Mouse (Mus musculus) layer of hippocampus, adult 11-12 months (tissue): Measurements from ENCODE around the gene Adamts17.
A peak's percentile ranks its signal among the peaks of the same experiment; 100 is the strongest.

ENCODE experiments used
- DNase-seq: peaks from one replicate; pipeline ENCODE4 v3.0.0; 2022; ENCODE audit warnings: low spot score

The Adamts17 gene

DNA sequence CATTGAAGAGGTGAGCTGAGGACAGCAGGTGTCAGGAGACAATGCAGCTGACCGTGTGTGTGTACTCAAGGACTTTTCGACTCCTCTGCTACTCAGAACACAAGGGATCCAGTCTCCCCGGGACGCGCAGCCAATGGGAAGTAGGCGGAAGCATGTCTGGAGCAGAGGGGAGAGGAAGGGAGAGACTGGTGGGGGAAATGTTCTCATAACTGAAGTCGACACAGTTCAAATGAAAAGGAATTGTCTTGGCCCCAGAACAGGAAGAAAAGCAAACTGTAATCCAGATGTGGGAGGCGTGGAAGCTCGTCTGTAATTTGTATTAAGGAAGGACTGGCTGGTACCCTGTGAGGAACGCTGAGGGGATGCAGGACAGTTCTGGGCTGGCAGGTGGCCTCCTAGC is 135.3 kb downstream of the Adamts17 start:
- DNase-seq = no peak

DNA sequence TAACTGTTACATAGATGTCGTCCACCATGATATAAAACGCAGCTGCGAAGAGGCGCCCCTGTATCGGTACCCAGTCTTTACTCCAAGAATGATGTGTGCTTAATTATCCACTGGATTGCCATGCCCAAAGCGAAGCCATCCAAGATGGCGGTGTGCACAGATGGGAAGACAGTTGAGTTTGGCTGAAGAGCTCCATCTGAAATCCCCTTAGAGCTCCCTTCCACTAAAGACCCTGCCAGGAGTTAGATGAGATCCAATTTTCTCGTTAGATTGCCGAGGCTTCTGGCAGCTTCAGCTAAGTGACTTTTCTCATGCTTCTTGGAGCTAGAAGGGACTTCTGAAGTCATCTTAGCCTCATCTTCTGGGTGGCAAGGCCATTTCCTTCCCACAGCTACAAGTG is 136.8 kb downstream of the Adamts17 start:
- no peak for DNase-seq

DNA sequence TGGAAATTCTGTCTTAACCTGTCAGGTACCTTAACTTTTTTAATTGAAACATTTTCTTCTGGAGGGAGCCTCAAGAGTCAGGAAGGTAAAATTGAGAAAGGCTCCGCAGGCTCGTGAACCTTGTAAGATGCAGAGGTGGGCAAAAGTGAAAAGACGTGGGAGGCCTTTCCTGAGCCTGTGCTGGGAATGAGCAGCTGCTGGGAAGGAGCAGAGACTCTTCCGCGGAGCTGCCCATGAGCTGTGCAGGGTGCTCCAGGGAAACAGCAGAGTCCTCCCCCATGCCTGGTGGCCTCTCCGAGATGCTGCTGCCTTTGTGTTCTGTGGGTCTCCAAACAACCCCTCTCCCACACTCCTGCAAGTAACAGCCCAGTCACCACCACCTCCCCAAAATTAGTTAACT is 142.1 kb downstream of the Adamts17 start:
- DNase-seq = no peak

DNA sequence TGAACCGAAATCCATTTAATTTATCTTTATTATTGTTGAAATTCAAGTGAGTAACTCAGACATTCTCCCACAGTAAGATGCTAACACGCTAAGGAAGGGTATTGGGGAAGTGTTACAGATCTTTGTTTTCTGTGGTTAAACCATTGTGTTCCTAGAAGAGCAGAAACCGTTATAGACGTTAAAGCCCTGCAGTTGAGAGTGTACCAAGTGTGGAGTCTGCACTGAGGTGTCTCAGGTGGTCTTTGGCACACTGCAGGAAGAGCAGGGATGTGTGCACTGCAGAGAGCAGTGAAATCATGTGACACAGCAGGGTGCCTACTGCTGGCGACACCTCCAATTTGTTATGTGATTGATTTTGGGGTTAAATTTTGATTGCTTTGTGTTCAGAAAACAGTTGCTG is 142.5 kb downstream of the Adamts17 start:
- no peak for DNase-seq

DNA sequence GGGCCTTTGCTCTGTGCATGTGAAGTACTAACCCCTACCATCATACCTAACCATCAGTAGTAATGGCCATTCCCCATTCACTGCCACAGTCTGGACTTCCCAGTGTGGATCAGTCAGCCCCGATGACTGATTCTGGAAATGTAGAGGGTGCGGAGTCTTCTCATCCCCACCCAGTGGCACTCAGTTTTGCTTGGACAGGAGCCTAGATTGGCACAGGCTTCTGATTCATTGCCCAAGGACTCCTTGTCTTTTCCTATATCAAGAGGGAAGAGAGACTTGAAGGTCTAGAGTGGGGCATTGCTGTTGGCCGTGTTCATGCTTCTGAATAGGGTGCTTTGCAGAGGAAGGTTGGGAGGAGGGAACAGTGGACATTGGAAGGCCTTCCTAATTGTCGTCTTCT is 148.1 kb downstream of the Adamts17 start:
- DNase-seq = no peak

DNA sequence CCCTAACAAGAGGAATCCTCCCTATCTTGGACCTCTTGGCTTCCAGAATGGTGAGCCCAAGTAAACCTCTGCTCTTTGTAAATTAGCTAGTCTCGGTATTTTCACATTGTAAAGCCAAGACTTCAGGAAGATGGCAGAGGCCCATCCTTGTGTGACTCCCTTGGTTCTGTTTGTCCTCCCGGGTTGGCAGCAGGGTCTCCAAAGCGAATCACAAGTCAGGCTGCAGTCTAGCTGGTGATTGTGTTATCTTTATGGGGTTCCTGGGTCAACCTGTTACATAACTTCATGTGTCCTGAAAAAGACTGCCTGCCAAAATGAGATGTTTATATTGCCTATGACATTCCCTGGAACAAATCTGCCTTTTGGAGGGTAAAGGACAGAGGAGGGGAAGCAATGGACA is 148.9 kb downstream of the Adamts17 start:
- no peak for DNase-seq

DNA sequence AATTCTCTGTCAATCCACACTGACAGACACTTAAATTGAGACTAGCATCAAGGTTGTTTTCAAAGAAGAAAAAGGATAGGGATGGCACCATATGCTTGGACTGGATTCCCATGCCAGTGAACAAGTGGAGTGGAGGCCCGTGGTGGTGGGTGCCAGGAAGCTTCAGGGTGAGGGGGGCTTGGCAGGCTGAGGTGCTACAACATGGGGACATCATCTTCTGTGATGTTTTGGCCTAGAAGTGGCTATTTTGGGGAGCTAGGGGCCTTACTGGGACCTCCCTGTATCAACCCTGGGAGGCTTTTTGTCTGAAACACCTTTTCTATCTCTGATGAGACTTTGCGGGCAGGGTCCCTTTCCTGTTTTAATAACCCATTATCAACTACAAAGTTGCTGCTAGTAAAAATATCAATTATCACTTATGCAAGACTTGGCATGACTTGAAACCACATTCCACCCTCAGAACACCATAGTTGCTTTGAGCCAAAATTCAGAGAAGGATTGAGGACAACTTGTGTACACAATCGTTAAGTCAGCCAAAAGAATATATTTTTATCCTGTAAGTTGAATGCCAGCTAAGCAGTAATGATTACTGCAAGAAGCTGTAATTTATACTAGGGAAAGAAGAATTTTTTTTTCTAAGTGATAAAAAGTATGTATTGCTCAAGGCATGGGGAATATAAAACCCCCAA is 150.0 kb downstream of the Adamts17 start:
- no peak for DNase-seq

DNA sequence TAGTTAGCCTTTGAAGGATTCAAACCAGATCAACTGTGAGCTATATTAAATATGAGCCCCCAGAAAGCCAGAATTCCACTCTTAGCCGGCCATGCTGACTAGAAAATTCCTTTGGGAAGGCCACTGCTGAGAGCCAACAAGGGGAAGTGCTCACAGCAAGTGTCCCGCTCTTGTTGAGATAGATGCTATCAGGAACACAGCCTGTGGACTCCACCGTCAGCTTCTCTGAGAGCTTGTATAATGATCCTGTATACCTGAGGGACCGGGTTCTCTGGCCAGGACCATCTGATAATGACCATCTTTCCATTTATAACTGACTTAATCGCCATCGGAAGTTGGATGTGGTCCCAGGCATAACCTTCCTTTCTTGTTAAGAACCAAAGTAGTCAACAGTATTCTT is 159.3 kb downstream of the Adamts17 start:
- no peak for DNase-seq

DNA sequence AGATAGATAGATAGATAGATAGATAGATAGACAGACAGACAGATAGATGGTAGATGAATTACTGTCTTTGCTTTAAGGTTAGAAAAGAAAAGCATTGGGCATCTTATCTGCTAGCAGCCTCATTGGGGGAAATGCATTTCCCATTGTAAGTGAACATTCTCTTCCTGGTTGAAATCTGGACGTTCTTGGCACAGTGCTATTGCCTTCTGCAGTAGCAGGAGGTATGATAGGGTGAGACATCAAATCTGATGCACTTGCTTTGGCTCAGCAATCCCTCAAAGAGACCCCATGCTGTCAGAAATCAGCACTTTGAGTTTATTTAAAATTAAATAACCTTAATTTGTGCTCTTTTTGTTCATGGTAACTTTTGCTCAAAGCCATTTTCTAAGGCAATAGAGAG is 164.1 kb downstream of the Adamts17 start:
- DNase-seq = peak; percentile 57

DNA sequence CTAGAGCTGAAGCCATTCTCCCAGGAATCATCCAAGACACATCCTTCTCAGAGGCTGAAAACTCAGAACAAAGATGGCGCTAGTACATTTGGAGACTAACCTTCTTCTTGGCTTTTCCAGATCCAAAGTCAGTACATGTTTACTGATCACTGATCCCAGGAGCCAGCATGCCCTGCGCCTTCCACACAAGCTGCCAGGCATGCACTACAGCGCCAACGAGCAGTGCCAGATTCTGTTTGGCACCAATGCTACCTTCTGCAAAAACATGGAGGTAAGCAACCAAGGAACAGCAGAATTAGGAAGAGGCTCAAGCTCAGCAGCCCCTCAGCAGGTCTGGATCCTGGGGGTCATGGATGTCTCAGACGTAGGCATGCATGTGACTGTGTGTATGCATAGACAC is 164.7 kb downstream of the Adamts17 start:
- no peak for DNase-seq

DNA sequence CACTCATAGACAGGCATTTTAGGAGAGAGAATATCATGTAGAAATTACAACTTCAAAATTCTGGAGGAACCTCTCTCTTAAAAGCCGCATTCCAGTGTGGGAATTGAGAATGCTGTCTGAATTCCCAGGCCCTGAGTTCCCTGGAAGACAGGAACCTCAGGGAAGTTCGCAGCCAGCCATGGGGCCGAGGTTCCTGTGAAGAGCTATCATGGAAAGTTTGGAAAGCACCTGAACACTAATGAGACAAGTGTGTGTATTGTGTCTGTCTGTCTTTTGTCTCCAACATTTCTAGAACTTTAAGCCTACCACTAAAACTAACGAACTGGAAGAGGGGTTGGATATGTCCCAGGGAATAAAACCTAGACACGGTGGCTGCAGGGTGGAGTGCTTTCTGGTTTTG is 170.3 kb downstream of the Adamts17 start:
- no peak for DNase-seq

DNA sequence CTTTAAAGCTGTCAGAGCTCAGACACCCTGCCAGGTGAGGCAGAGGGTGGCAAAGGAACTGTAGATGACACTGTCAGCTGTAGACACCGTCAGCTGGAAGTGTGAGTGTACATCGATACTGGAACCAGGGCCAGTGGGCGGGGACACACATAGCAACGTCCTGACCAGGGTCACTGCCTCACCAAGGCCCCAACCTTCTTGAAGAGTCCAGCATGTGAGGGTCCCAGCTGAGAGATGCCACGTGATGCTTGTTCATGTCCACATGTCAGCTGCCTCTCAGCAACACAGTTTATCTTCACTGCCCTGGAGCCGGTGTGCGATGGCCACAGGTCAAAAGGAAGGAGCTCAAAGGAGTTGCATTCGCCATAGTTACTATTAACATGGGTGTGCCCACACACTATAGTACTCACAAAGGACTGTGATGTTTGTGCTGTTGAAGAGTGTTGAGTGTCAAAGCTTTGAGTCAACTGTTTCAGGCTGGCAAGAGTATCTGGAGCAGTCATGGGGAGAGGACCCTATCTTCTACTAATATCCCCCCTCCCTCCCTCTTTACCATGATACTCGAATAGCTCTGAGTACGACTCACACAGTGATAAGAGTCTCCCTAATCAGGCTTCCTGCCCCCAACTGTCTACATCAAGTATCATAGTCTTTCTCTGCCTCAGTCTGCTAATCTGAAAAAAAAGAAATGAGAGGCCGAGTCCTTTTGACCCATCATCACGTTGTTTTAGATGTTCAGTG is 172.6 kb downstream of the Adamts17 start:
- DNase-seq = no peak

DNA sequence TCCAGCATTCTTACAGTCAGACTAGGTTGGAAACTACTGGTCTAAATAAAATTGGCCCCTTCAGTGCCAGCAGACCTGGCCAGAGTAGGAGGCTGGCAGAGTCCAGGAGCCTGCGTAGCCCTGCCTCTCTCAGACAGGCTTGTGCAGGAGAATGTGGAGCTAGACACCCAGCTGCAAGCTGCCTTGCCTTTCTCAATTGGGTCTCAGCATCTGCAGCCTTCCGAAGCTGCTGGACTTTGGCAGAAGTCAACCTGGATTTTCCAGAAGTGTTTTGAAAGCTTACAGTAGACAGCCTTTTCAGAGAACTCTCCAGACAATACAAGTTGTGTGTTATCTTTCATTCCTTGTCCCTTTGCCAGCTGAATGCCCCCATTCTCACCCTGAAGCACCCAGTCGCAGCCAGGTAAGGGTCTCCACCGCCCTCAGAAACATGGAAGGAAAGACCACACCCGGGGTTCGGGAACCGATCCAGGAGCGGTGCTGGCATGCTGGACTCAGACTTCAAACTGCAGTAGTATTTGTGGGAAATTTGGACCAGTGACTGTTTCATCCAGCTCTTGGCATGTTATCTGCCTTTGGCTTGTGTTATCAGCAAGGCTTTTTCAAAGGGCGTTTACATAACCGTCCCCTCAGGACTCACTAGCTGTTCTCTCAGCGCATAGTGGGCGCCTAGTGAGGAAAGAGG is 173.8 kb downstream of the Adamts17 start:
- peak; percentile 28 for DNase-seq

DNA sequence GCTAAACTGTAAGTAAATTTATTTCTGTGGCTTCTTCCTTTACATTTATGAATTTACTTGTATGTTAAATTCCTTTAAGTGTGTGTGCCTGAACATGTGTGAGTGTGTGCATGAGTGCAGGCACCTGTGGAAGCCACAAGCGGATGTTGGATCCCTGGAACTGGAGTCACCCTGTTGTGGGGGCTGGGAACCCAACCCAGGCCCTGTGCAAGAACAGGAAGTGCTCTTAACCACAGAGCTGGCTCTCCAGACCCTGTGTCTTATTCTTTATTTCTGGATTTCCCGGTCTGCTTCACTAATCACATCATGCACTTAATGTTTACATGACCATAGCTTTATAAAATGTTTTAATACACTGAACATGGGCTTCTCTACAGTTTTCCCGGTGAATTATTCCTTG is 180.4 kb downstream of the Adamts17 start:
- DNase-seq = no peak

DNA sequence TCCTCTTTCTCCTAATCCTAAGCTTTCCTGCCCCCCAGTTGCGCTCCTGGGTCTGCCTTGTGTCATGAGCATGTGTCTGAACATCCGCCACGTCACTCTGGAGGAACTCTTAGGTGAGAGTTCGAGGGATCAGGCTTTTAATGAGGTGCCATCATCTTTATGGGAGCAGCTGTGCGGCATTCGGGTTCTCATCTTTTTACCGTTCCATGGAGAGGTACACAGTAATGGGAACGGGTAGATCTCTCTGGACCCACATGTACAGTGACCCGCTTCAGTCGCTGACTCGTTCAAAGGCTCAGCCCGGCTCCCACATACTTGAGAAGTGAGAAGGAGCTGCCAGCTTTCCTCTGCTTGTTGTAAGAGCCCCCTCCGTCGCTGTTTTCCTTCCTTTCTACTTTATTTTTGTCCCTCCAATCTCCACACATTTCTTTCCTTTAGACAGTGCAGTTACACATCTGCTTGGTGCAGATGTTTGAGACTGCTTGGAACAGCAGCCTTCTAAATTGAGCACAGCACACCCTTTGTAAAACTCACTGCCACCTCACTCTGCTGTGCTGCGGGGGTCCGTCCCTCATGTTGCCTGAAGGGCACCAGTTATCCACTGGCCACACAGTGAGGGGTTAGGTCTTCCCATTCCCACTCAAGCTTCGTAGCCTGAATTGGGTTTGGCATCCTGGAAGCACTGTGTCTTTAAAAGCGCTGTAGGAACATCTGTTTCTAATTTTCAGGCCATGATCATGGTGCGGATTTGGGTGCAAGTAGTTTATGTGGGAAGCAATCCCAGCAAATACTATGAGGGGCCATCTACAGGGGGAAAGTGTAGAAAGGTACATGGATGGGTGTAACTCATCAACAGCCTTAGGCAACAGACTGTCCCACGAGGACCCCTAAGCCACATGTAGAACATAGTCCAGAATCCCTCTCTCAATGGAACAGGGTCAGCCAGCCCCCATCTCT is 186.9 kb downstream of the Adamts17 start:
- no peak for DNase-seq

DNA sequence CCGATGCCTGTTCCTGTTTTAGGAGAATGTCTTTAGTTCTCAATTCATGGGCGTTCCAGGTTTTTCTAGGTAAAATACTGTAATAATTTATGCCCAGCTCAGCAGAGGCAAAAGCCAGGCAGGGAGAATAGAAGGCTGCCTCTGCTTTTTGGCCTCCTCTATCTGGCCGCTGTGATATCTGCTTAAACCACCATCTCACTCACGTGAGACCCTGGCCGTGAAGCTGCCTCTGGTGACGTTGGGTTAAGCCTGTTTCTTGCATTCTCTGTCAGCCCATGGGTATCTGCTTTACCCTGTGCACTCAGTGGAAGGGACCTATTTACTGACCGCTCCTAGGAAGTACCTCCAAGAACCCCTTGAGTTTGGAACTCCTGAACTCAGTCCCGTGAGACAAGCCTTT is 187.7 kb downstream of the Adamts17 start:
- DNase-seq = no peak

DNA sequence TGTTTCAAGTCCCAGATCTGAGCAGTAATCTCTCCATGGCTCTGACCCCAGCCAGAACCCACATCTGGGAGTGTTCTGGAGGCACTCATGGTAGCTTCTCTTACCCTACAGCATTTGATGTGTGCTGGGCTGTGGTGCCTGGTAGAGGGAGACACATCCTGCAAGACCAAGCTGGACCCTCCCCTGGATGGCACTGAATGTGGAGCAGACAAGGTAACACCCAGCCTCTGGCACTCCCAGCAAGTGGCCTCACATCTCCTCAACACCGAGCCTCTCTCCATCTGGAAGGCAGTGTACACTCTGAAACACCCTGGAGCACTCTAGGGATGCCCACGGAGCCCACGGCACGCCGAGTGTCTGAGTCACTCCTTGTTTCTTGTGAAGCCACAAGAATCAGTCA is 188.2 kb downstream of the Adamts17 start:
- DNase-seq = no peak

DNA sequence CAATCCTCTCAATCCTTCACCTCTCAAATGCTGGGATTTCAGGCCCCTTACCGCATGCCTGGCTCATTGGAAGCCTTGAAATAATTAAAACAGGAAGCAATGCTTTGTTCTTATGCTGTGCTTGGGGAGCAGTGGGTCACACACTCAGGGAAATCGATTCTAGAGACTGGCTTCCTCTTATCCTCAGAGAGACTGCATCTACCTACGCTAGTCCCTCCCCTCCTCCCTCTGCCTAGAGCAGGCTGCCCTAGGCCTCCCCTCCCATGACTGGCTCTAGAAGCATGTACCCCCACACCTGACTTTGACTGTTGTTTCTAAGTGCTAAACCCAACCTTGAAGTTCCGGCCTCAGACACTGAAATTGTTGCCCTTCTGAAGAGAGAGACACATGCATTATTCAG is 189.4 kb downstream of the Adamts17 start:
- DNase-seq = no peak

DNA sequence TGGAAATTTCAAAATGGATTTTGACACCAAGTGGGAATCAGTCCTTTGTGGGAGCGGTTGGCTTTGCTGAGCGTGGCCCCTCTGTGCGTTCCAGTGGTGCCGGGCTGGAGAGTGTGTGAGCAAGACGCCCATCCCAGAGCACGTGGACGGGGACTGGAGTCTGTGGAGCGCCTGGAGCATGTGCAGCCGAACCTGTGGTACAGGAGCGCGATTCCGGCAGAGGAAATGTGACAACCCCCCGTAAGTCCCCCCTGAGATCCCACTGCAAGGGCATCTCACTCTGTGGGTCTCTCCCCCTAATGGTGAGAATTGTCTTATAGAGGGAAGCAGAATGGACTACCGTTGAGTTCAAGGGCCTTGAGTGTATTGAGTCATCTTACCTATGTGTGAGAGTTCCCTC is 189.9 kb downstream of the Adamts17 start:
- no peak for DNase-seq

DNA sequence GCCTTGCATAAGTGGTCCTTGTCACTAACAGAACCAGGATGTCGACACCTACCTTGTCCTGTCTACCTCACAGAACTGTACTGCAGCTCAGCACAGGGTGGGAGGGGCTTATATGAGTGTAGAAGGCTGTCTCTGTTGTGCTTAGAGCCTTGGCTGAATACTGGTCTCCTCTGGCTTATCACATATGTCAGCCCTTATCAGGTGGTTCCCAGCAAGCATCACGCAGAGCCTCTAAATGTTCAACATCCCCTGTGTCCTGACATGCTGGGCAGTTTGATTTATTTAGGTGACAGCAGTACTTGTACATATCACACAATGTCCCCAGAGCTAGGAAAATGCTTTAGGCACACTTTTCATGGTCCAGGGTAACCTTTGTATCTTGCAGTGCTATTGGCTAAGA is 191.7 kb downstream of the Adamts17 start:
- no peak for DNase-seq

DNA sequence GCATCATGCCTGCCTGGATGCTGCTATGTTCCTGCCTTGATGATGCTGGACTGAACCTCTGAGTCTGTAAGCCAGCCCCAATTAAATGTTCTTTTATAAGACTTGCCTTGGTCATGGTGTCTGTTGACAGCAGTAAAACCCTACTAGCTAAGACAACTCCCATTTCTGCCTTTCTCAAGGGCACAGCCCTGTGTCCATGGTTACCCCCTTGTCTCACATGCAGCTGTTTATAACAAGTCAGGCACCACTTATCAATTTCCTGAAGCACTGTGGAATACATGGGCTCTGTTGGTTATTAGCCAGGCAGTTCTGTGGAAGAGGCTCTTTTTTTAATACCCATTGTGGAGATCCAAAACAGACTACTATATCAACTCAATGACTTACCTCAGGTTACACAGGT is 193.1 kb downstream of the Adamts17 start:
- no peak for DNase-seq

DNA sequence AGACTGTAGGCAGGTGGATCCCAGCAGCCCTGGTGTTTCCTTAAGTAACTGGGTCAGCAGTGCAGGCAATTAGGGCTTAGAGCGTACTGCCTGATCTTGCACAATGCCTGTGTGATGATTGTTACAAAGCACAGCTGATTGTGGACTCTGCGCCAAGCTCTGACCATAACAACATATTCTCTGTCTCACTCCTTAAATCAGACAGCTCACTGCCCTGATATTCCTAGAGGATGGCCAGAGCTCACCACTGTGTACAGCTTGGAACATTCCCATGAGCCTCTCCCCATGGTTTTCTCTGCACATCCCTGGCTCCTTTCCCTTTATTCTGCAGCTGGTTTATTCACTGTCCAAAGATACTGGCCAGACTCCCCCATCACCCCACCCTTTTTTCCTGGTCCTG is 194.8 kb downstream of the Adamts17 start:
- DNase-seq = no peak
